Mouse (Mus musculus) urinary bladder, postnatal 36 days (tissue): Measurements from ENCODE around the gene Usp20.

Source experiments
- DNase-seq, 2 experiments: peaks; one replicate each; pipeline ENCODE4 v3.0.0; 2022; ENCODE audit warnings: low spot score in 2 of 2, mixed read lengths in 1 of 2

Gene Usp20

DNA sequence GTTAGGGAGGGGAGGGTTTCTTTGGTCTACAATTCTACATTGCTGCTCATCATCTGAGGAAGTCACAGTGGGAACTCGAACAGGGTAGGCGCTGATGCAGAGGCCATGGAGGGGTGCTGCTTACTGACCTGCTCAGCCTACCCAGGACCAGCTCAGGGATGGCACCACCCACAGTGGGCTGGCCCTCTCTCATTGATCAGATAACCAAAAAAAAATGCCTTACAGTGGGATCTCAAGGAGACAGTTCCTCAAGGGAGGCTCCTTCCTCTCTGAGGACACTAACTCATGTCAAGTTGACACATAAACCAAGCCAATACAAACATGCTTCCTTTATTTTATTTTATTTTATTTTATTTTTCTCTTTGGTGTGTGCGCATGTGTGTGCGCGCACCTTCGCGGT lies 87.4 kb downstream of the Usp20 start:
- DNase-seq: no peak
